Comparison of ENCODE assay signal across 9 mouse cellular contexts in genomic region chr6:29031216-29031615, GRCm38 (mm10). TPM values are rescaled to one million over a fixed set of nuclear protein-coding genes. Genes with fewer than 3 reads are reported as not detected.
DNase-seq lines count a peak whose midpoint lies in the region; ATAC-seq and TF ChIP-seq lines count a peak whose summit lies in the region.
"Had no signal": no experiment of that assay in that cellular context is flagged by ENCODE, and none has a peak within 500 bp of the region (broad histone marks: within the 10 kb centered on the region; RNA-seq: fewer than 3 reads in every experiment).

No protein-coding gene starts in this region.

- 10% methylated on average over 6 of the region's 6 CpGs for WGBS in lung, adult 2 months

- no peak for TF ChIP-seq POLR2A in lung, adult 2 months (IDR thresholded peaks at IDR 0.05; ENCODE audit: borderline replicate concordance, extremely low read depth, low read depth, low read length)

- no peak for ATAC-seq in erythroid progenitor cell, adult 5-6 weeks (replicated peaks; ENCODE audit: low FRiP score, poor library complexity, severe bottlenecking)

- no peak for TF ChIP-seq CTCF in lung, adult 2 months (IDR thresholded peaks at IDR 0.05; ENCODE audit: insufficient read depth, low read length)

- no peak overlapping the region for H3K4me3 ChIP-seq in lung, adult 2 months (replicated peaks; ENCODE audit: extremely low read depth, low read depth, low read length)
- H3K4me3 ChIP-seq: neural tube, embryonic 12.5 days had no signal

- H3K4me1 ChIP-seq in lung, adult 2 months (ENCODE audit: control insufficient read depth, insufficient read depth, low read length): no peaks in the 10 kb centered on the region
- H3K4me1 ChIP-seq: neural tube, embryonic 12.5 days had no signal

- peak; percentile 45 for DNase-seq in right cerebral cortex, postnatal 14 days
- DNase-seq in right cerebral cortex, postnatal 36 days (ENCODE audit: low spot score in 2 of 2): no peak
- DNase-seq in cerebellum, adult 11-12 months: peak; percentile 87
- DNase-seq in heart, adult 8-10 months (ENCODE audit: low spot score): peak; percentile 17
- DNase-seq in lung, adult 2 months: peak; percentile 42
- DNase-seq in testis, postnatal 14 days (ENCODE audit: low spot score): peak; percentile 59

RNA-seq across cellular contexts. Expression of gene Lep, which starts 28.8 kb away (rescaled TPM):
- 1 to 10 TPM in 2 of 4 experiments, under 1 TPM in 1, not detected in 1; 0.22 to 1.8 (median 1.4) TPM for total RNA-seq in heart, adult 8-10 months (2022)
- 1.6 and 2.5 TPM in 2 replicates for polyA plus RNA-seq in lung, adult 2 months (2012; rRNA removed)
- not detected in 2 replicates for total RNA-seq in erythroid progenitor cell, adult 5-6 weeks (2015; ENCODE audit: low replicate concordance)
- total RNA-seq in erythroid progenitor cell, adult 5-6 weeks (2017; ENCODE audit: low replicate concordance): not detected in 2 replicates
- polyA plus RNA-seq: kidney, postnatal 0 days; neural tube, embryonic 12.5 days had no signal

Comparison
In these comparisons a context has a peak if more than half of its experiments do, and no peak if none do; other contexts are left out.
1. DNase-seq: peak in right cerebral cortex, postnatal 14 days (single experiment), cerebellum, adult 11-12 months (single experiment), heart, adult 8-10 months (single experiment), lung, adult 2 months (single experiment) and testis, postnatal 14 days (single experiment); none in right cerebral cortex, postnatal 36 days (0 of 2).